Mouse (Mus musculus): Measurements from ENCODE around the gene Iqcn.
A peak's percentile ranks its signal among the peaks of the same experiment; 100 is the strongest.

The Iqcn gene

DNA sequence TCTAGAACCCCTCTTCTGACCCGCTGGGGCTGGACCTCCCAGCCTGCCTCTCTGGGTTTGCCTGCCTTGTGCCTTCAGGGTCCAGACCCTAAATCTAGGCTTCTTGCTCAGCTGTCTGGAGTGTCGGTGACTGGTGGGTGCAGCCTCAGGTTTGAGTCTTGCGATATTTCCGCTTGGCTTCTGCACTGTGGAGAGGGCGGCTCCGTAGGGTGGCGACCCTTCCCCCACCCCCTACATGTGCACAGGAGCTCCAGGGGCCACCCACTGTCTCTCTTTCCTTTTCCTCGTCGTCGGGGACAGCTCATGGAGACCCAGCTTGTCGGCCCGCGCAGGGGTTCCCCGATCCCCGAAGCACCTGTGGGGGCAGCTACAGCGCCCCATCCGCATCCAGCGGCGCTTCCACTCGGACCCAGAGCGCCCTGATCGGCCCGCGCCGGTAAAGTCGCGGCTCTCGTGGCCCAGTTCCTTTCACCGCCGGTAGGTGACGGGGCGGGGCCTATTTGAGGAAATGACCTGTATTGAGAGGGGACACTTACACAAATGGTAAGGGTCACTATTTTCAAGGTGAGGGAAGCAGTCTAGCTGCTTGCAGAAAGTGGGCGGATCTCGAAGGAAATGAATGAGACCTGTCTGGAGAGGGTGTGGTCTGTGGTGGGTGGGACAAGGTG, 26.7 kb downstream of the Iqcn start:
- DNase-seq (ENCODE audit: low spot score in 2 of 2), result peak in 1 of 2 experiments; percentile 75

GRCm38 (mm10) chr8:70730956-70731355, 27.7 kb downstream of the Iqcn start:
- no peak for DNase-seq (ENCODE audit: low spot score in 2 of 2)

- DNase-seq (ENCODE audit: low spot score in 2 of 2), result no peak
Measured at GRCm38 (mm10) chr8:70737705-70738104, 34.4 kb downstream of the Iqcn start.

GRCm38 (mm10) chr8:70738211-70738610, 35.0 kb downstream of the Iqcn start:
- DNase-seq (ENCODE audit: low spot score in 2 of 2), result no peak

DNA sequence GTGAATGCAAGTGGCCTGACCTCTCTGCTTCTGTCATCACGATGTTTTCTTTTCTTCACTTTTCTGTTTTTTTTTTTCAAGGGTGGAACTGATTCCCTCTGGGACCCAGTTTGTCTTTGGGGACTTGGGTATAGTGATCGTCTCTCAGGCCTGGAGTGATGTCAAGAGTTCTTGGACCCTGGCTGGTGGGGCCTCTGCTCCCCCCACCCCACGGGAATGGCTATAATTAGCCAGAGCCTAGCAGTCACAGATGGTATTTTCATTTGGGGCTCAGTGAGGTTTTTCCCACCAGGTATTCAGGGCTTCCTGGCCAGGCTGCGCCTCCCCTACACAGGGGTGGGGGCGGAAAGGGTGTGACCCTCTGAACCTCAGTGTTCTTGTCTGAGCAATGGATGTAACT, 38.4 kb downstream of the Iqcn start:
- peak in 1 of 2 experiments; percentile 8 for DNase-seq (ENCODE audit: low spot score in 2 of 2)

DNA sequence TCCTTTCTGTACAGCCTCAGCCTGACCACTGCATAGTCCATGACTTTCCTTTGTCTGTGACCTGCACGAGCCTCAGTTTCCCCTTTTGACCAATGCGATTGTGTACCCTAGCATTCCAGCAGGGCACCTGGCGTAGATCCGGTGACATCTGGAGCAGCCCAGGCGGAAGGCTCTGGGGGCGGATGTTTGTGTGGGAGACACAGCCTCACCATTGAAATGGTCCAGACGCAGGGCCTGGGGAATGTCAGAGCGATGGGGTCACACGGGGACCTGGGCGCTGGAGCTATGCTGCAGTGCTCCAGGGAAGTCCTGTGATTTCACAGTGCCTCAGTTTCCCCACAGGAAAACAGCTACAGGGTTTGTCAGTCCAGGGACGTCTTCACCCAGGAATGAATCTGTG, 38.9 kb downstream of the Iqcn start:
- peak in 1 of 2 experiments; percentile 11 for DNase-seq (ENCODE audit: low spot score in 2 of 2)

- peak in 1 of 2 experiments; percentile 31 for DNase-seq (ENCODE audit: low spot score in 2 of 2)
Measured at GRCm38 (mm10) chr8:70742981-70743655, 39.9 kb downstream of the Iqcn start.

- DNase-seq (ENCODE audit: low spot score in 2 of 2), result peak in 1 of 2 experiments; percentile 34
Measured at GRCm38 (mm10) chr8:70743656-70744590, 40.7 kb downstream of the Iqcn start.

GRCm38 (mm10) chr8:70744806-70745205, 41.5 kb downstream of the Iqcn start:
- DNase-seq (ENCODE audit: low spot score in 2 of 2), result peak in 1 of 2 experiments; percentile 48

- peak in 1 of 2 experiments; percentile 18 for DNase-seq (ENCODE audit: low spot score in 2 of 2)
Measured at GRCm38 (mm10) chr8:70745691-70746220, 42.5 kb downstream of the Iqcn start.

- DNase-seq (ENCODE audit: low spot score in 2 of 2), result peak in 1 of 2 experiments; percentile 11
Measured at GRCm38 (mm10) chr8:70746676-70747075, 43.4 kb downstream of the Iqcn start.

DNA sequence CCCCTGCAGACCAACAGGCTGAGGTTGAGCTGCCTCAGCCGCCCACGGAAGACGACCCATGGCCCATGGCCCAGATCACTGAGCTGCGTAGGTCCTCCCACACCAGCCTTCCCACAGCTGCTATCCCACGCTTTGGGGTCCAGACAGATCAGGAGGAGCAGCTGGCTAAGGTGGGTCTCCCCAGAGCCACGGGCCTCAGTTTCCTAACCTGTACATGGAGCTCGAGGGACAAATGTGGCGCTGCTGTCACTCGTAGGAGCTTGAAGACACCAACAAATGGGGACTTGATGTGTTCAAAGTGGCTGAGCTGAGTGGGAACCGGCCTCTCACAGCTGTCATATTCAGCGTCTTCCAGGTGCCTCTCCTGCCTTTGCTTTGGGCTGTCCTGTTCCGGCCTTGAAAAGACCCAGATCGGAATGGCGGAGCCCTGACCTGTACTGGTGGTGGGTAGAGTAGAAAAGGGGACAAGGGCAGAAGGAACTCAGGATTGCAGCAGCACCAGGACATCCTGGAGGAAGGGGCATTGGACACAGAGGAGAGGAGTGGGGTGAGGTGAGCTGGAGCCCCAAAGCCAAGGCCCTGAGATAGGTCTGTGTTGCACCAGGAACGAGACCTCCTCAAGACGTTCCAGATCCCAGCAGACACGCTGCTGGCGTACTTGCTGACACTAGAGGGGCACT, 44.1 kb downstream of the Iqcn start:
- peak in 1 of 2 experiments; percentile 12 for DNase-seq (ENCODE audit: low spot score in 2 of 2)

DNA sequence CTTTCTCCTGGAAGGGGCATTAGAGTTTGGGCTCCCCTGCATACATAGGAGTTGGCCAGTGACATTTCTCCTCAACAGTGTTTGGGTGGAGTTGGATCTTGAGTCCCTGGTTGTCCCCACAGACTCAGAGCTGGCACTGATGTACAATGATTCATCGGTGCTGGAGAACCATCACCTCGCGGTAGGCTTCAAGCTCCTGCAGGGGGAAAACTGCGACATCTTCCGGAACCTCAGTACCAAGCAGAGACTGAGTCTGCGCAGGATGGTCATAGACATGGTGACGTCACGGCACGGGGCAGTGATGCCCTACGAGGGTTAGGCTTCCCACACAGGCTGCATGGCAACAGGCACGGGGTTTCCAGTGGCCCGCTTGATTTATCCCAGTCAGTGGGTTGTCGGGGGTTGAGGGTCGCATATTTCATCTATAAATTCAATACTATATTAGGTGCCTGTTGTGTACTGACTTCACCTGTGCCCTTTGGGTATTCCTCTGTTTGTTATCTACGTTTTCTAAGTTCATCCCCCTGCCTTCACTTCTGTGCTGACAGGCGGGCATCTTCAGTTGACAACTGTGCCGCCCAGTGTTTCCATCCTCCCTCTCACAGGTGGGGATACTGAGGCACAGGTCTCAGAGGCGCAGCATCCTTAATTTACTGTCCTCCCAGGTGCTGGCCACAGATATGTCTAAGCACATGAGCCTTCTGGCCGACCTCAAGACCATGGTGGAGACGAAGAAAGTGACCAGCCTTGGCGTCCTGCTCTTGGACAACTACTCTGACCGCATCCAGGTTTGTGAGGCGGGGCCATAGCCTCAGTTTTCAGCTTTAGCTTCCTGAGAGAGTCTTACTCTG, 45.2 kb downstream of the Iqcn start:
- peak in 1 of 2 experiments; percentile 13 for DNase-seq (ENCODE audit: low spot score in 2 of 2)

DNA sequence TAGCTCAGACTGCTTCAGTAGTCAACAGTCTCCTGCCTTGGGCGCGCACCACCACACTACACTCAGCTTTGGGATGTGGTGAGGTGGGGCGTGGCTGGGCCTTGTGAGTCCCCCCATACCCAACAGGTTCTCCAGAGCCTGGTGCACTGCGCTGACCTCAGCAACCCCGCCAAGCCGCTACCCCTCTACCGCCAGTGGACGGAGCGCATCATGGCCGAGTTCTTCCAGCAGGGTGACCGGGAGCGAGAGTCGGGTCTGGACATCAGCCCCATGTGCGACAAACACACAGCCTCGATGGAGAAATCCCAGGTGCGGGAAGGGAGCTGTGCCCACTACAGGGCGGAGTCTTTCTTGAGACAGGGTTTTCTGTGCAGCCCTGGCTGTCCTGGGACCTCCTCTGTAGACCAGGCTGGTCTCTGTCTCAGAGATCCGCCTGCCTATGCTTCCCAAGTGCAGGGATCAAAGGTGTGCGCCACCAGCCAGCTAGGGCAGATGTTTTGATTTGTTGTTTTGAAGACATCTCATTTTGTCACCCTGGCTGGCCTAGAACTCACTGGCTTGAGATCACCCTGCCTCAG, 45.9 kb downstream of the Iqcn start:
- peak in 1 of 2 experiments; percentile 15 for DNase-seq (ENCODE audit: low spot score in 2 of 2)

DNA sequence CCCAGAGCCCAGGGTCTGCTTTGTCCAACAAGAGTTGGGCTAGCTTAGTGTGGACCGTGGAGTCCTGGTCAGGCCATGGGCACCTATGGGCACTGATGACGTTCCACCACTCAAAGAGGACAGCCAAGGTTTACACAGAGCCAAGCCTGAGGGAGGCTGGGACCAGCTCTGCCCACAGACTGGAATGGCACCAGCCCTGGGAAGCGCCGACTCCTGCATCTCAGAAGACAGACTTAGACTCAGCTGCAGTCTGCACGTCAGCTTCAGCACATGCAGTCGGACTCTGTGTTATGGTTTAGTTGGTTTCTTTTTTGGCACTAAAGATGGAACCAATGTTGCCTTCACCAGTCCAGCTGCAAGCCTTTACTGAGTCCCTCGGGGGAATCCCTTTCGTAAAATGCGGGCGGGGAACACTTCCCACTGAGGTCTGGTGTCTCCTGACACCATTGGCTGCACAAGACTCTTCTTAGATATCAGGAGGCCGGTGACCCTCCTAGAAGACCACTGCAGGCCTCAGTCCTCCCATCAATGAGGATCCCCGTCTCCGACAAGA, 46.9 kb downstream of the Iqcn start:
- DNase-seq (ENCODE audit: low spot score in 2 of 2), result peak in 1 of 2 experiments; percentile 16

DNA sequence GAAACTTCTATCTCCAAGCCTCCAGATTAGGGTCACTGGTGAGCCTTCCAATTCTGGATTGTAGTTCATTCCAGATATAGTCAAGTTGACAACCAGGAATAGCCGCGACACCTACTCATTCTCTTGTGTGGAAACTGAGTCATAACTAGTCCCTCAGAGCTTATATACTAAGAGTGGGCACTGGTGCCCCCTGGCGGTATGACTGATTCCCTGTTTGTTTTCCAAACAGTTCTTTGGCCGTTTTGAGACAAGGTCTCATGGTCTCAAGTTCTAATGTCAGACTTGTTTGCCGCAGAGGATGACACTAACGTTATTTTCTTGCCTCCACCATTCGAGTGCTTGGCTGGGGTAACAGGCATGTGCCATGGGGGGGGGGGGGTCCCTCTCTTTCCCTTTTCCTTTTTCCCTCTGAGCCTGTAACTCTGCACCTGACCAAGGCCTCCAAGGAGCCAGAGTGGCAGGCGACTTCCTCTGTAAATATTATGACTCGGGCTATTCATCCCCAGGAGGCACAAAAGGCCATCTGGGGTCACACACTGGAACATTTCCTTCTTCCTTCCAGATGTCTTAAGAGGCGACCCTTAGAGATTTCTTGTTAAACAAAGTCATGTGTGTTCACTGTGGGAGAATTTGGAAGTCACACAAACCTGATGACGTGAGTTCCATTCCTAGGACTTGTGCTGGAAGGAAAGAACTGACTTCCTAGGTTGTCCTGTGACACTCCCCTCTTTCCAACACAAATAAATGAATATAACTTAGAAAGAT, 48.9 kb downstream of the Iqcn start:
- DNase-seq (ENCODE audit: low spot score in 2 of 2), result peak in 1 of 2 experiments; percentile 89

DNA sequence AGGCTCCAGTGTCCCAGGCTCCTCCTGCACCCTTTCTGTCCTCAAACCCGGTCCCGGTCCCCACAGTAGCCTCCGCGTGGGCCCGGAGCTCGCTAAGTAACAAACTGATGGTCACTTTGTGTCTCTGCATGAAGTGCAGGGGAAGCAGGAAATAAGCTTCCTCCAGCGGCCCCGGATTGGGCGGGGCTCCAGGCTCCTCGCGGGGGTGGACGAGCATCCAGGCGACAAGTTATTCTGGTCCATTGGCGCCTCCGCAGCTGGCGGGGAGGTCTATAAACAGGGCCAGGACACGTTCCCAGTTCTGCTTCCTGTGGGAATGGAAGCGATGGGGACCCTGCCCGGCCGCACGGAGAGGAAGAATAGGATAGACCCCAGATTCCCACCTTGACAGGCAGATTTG, 49.9 kb downstream of the Iqcn start:
- peak in 1 of 2 experiments; percentile 82 for DNase-seq (ENCODE audit: low spot score in 2 of 2)

- peak; percentile 87 to 97 for DNase-seq (ENCODE audit: low spot score in 2 of 2)
Measured at GRCm38 (mm10) chr8:70754043-70754870, 51.0 kb downstream of the Iqcn start, which contains the start of gene Rab3a. Gene Rab3a (plus strand): TSS chr8:70754679.

Measured in spleen, postnatal 10 days (tissue).